Mouse (Mus musculus) lung, embryonic 15.5 days (tissue): ENCODE measurements around the gene Wdr45. TPM values are rescaled to one million over a fixed set of nuclear protein-coding genes. Genes with fewer than 3 reads are reported as not detected.
"Not testable (repeated sequence)": the region's sequence is repeated elsewhere in the genome, so short reads cannot be mapped to it uniquely, and the experiment has no call there.

ENCODE experiments used
- ATAC-seq: fragments of 200-750 bp; cut with Nextera tagmentation; 2 replicates; pipeline ENCODE4 v1.8.0; 2017; ENCODE audit warnings: moderate number of reproducible peaks, borderline replicate concordance; ENCODE audit not compliant: low FRiP score, low TSS enrichment; ENCODE audit errors: extremely low read depth
- H3K27ac ChIP-seq: fragments of 300-500 bp; sonication (generic); 2 replicates; pipeline ENCODE4 v1.5.1; 2015; ENCODE audit warnings: moderate library complexity, mild to moderate bottlenecking, inconsistent platforms
- H3K27me3 ChIP-seq: fragments of 300-500 bp; sonication (generic); 2 replicates; pipeline ENCODE4 v1.6.1; 2015; ENCODE audit warnings: inconsistent platforms
- H3K36me3 ChIP-seq: fragments of 300-500 bp; sonication (generic); 2 replicates; pipeline ENCODE4 v1.6.1; 2015; ENCODE audit warnings: inconsistent platforms
- H3K4me1 ChIP-seq: fragments of 300-500 bp; sonication (generic); 2 replicates; pipeline ENCODE4 v1.6.1; 2015; ENCODE audit warnings: inconsistent platforms
- H3K4me2 ChIP-seq: fragments of 300-500 bp; sonication (generic); 2 replicates; pipeline ENCODE4 v1.6.1; 2015; ENCODE audit warnings: inconsistent platforms, mild to moderate bottlenecking, moderate library complexity
- H3K4me3 ChIP-seq: fragments of 300-500 bp; sonication (generic); 2 replicates; pipeline ENCODE4 v1.5.1; 2015; ENCODE audit warnings: mild to moderate bottlenecking, inconsistent platforms
- H3K9ac ChIP-seq: fragments of 300-500 bp; sonication (generic); 2 replicates; pipeline ENCODE4 v1.6.1; 2015; ENCODE audit warnings: inconsistent platforms
- H3K9me3 ChIP-seq: fragments of 300-500 bp; sonication (generic); 2 replicates; pipeline ENCODE4 v1.6.1; 2016; ENCODE audit warnings: inconsistent platforms
- WGBS: fragments of 180-500 bp; shearing (Covaris S2); methylation state at CpG from one replicate; pipeline ENCODE4 v1.1.7; 2015; 5-methylcytosine and 5-hydroxymethylcytosine counted together
- polyA plus RNA-seq: library from polyadenylated mRNA; unstranded; fragments of >200 nt; fragmentation: Nextera tagmentation; extraction: Ambion mirVana; gene quantifications from 2 replicates; pipeline ENCODE4 v1.2.1, GENCODE M21; 2015

Gene Wdr45
- polyA plus RNA-seq, 1 experiment from 2014 or later: 79.5 TPM

DNA sequence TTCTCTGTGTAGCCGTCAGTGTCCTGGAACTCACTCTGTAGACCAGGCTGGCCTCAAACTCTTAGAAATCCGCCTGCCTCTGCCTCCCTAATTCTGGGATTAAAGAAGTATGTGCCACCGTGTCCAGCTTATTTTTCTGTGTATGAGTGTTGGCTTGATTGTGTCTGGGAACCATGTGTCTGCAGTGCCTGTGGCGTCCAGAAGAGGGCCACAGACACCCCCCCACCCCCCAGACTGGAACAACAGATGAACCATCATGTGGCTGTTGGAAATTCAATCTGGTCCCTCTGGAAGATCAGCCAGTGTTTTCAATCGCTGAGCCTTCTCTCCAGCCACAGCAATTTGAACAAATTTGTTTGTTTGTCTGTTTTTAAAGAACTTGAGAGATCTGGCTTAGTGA lies 29.3 kb downstream of the Wdr45 start:
- H3K4me1 ChIP-seq: no peaks in the 10 kb centered on the region
- no peak for ATAC-seq

DNA sequence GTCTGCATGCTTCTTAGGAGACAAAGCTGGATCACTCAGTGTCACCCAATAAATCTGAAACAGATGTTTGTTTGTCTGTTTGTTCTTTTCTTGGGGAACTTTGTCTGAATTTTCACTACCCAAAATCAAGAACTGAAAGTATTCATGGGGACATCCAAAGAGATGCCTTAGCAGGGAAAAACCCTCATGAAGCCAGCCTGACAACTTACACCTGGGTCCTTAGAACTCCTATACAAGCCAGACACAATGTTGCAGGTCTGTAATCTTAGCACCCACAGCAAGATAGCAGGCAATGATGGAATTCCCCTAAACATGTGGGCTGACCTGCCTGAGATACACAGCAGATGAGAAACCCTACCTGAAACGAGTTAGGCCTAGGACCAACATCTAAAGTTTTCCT lies 30.8 kb downstream of the Wdr45 start:
- WGBS: 53% methylated on average over 1 of the region's 1 CpGs
- Histone ChIP-seq H3K27me3 (no peaks in the 10 kb centered on the region), H3K9me3 (no peaks in the 10 kb centered on the region), H3K4me3 (no peak overlapping the region), H3K27ac (no peak overlapping the region), H3K9ac (no peak overlapping the region), H3K4me2 (no peak overlapping the region), H3K36me3 (no peaks in the 10 kb centered on the region), H3K4me1 (0 out of 2 replicates have a peak, but pooled peaks cover 3% of the 10 kb centered on the region)
- ATAC-seq: no peak

More for the DNA sequence above, 29.3 kb downstream of the Wdr45 start:
- H3K4me2 ChIP-seq: no peak overlapping the region
- 56% methylated on average over 5 of the region's 5 CpGs for WGBS
- H3K9me3 ChIP-seq: no peaks in the 10 kb centered on the region
- H3K9ac ChIP-seq: no peak overlapping the region
- no peaks in the 10 kb centered on the region for H3K36me3 ChIP-seq
- no peak overlapping the region for H3K27ac ChIP-seq
- H3K4me3 ChIP-seq: no peak overlapping the region
- no peaks in the 10 kb centered on the region for H3K27me3 ChIP-seq

DNA sequence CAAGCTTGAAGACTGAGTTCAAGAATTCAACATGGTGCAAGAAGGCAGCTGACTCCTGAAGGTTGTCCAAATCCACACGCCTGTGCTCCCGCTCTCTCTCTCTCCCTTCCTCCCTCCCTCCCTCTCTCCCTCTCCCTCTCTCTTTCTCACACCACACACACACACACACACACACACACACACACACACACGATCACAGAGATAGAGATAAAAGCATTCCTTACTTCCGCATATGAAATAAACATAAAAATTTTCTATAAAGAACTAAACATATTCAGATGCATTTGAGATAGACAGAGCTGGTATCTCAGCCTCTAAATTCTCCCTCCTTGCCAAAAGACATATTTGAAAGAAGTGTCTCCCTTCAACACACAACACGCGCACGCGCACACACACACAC lies 31.3 kb downstream of the Wdr45 start:
- Histone ChIP-seq H3K4me1 (0 out of 2 replicates have a peak, but pooled peaks cover 6% of the 10 kb centered on the region), H3K4me2 (no peak overlapping the region), H3K4me3 (no peak overlapping the region), H3K36me3 (no peaks in the 10 kb centered on the region), H3K27me3 (no peaks in the 10 kb centered on the region), H3K9me3 (no peaks in the 10 kb centered on the region), H3K9ac (no peak overlapping the region), H3K27ac (no peak overlapping the region)
- 66% methylated on average over 8 of the region's 8 CpGs for WGBS
- ATAC-seq: no peak

DNA sequence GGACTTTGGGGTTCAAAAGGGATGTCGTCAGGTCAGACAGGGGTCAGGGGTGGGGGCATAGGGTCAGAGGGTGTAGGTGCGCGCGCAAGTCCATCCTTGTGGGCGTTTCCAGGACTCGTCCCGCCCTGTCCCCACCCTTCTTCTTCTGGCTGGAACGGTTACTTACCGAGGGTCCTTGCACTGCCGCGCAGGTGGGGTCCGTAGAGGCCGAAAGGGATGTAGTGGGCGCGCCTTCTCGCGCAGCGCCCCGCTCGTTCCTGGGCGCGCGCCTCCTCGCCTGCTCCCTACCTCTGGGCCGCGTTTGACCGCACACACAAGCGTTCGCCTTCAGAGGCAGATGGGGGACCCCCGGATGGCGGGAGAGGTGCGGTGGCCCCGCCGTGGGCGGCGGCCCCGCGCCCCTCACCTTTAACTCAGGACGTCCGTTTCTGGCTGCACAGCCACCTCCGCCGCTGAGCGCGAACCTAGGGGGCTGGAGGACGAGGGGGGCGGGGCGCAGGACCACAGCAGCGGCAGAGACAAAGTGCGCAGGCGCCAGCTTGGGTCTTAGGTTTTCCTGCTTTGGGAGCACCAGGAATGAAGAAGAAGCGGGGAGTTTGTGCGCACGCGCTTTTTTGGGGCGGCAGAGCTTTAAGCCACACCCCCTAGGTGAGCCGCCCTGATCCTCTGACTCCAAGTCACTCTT lies 36.4 kb downstream of the Wdr45 start, which contains the start of gene Ccdc120:
Gene Ccdc120 (minus strand): TSS at position 474 of the 685 bp plus-strand sequence.
- no peaks in the 10 kb centered on the region for H3K36me3 ChIP-seq

DNA sequence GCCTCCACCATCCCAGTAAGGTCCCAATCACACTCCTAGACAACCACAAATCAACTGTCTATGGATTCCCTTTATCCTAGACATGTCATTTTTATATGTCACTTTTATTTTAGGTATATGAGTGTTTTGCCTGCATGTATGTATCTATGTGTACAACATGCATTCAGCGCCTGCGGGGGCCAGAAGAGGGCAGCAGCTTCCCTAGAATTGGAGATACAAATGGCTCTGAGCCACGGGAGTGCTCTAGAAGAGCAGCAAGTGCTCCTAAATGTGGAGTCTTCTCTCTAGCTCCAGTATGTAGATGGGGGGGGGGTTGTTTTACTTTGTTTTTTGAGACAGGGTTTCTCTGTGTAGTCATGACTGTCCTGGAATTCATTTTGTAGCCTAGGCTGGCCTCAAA lies 39.5 kb downstream of the Wdr45 start:
- not testable (repeated sequence) for H3K27ac ChIP-seq, H3K27me3 ChIP-seq, H3K4me2 ChIP-seq, H3K36me3 ChIP-seq, H3K9me3 ChIP-seq, H3K9ac ChIP-seq, H3K4me3 ChIP-seq, H3K4me1 ChIP-seq, ATAC-seq
- WGBS: 17% methylated on average over 3 of the region's 3 CpGs

More for the DNA sequence above, 36.4 kb downstream of the Wdr45 start, which contains the start of gene Ccdc120:
- Histone ChIP-seq H3K4me1 (0 out of 2 replicates have a peak, but pooled peaks cover 6% of the 10 kb centered on the region), H3K27ac (no peak within 1 kb of the TSS), H3K27me3 (no peaks in the 10 kb centered on the region), H3K9me3 (no peaks in the 10 kb centered on the region), H3K4me3 (peak within 1 kb of the TSS; percentile 61), H3K4me2 (peak within 1 kb of the TSS; percentile 62), H3K9ac (peak within 1 kb of the TSS; percentile 65)
- ATAC-seq: peak; percentile 86
- WGBS: 7% methylated on average over 55 of the region's 56 CpGs

DNA sequence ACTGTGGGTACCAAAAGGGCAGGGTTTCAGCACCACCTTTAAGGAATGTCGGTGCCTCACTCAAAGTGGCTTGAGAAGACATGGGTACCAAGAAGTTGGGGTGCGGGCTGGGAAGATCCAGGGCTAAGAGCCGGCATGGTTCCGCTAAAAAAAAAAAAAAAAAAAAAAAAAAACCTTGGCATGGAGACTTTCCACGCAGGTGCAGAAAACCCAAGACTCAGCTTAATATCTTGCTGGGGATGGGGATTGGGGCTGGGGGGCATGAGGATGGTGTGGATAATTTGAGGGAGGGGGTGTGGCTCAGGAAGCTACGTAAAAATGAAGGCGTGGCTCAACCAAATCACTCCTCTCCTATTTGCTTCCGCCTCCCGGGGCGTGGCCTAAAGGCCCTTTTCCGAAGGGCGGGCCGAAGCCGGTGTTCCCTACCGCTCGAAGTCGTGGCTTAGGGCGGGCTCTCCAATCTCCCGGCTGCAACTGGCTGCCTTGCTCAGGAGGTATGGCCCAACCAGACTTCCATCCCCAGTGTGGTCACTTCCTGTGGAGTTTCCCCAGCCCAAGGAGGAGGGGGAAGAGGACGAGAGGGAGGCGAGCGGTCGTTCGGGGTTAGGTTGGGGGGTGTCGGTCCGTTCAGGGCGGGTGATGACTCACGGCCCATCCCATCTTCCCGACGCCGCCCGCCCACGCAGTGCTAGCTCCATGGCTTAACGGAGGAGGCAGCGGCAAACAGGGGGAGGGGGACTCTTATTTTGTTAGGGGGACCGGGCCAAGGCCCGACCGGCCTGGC lies 48.2 kb downstream of the Wdr45 start, which contains the start of gene Tfe3:
Gene Tfe3 (plus strand): TSS at position 424 of the 784 bp plus-strand sequence.
- Histone ChIP-seq H3K9ac (peak within 1 kb of the TSS; percentile 66), H3K27me3 (no peaks in the 10 kb centered on the region), H3K4me1 (peaks cover 17% of the 10 kb centered on the region), H3K9me3 (no peaks in the 10 kb centered on the region), H3K4me2 (peak within 1 kb of the TSS; percentile 66), H3K36me3 (peaks cover 3% of the 10 kb centered on the region; the same call in 1 of the 2 replicates), H3K4me3 (peak within 1 kb of the TSS; percentile 67), H3K27ac (peak within 1 kb of the TSS; percentile 55)
- ATAC-seq: peak; percentile 95
- WGBS: 14% methylated on average over 35 of the region's 38 CpGs

DNA sequence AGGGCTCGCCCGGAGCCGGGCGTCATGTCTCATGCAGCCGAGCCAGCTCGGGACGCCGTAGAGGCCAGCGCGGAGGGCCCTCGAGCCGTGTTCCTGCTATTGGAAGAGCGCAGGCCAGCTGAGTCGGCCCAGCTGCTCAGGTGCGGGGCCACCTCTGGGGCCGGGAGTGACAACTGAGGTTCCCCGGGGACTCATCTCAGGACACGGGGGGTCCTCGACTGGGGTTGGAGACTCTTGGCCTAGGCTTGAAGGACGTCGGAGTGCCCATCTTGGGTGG lies 48.7 kb downstream of the Wdr45 start:
- peak overlapping the region; percentile 66 for H3K4me2 ChIP-seq
- H3K27me3 ChIP-seq: no peaks in the 10 kb centered on the region
- peak overlapping the region; percentile 66 for H3K9ac ChIP-seq
- peaks cover 17% of the 10 kb centered on the region for H3K4me1 ChIP-seq
- H3K9me3 ChIP-seq: no peaks in the 10 kb centered on the region
- peak overlapping the region; percentile 55 for H3K27ac ChIP-seq
- peak overlapping the region; percentile 67 for H3K4me3 ChIP-seq
- WGBS: 15% methylated on average over 21 of the region's 21 CpGs
- H3K36me3 ChIP-seq: peaks cover 8% of the 10 kb centered on the region
- ATAC-seq: peak; percentile 28; the same call in 1 of the 2 replicates

DNA sequence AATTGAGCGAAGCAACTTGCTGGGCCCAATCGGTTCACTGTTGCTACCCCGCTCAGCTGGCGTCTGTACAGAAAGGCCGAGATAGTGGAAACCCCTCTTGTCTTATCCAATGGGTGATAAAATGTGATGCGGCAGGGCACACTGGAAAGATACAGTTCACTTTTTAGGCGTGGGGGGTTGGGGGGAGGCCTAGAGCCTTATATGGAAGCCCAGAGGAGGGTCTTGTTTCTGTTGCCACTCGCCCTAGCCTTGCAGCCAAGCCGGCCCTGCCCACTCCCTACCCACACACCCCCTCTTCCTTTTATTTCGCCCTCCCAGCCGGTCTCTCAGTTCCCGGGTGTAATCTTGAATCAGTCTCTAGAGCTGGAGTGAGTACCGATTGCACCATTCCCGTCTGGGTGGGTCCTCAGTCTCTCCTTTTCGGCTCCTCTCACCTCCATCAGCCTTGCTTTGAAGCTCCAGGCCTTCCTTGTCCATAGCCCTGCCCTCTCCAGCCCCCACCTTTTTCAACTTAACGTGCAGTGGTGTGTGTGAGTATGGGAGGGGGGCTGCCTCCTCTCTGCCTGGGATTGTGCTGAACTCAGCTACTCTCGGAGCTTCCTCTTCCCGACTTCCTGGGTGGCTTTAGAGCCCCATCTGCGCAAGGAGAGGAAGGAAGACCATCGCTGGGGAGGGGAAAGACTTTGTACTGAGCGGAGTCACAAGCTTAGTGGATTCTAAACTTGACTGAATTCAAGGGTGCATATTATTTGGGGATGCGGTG lies 49.7 kb downstream of the Wdr45 start:
- H3K9ac ChIP-seq: peak overlapping the region; percentile 66
- no peaks in the 10 kb centered on the region for H3K9me3 ChIP-seq
- no peaks in the 10 kb centered on the region for H3K27me3 ChIP-seq
- H3K4me3 ChIP-seq: peak overlapping the region; percentile 67
- peaks cover 17% of the 10 kb centered on the region for H3K4me1 ChIP-seq
- peak overlapping the region; percentile 55 for H3K27ac ChIP-seq
- H3K36me3 ChIP-seq: peaks cover 15% of the 10 kb centered on the region
- H3K4me2 ChIP-seq: peak overlapping the region; percentile 66
- WGBS: 9% methylated on average over 21 of the region's 22 CpGs
- no peak for ATAC-seq

DNA sequence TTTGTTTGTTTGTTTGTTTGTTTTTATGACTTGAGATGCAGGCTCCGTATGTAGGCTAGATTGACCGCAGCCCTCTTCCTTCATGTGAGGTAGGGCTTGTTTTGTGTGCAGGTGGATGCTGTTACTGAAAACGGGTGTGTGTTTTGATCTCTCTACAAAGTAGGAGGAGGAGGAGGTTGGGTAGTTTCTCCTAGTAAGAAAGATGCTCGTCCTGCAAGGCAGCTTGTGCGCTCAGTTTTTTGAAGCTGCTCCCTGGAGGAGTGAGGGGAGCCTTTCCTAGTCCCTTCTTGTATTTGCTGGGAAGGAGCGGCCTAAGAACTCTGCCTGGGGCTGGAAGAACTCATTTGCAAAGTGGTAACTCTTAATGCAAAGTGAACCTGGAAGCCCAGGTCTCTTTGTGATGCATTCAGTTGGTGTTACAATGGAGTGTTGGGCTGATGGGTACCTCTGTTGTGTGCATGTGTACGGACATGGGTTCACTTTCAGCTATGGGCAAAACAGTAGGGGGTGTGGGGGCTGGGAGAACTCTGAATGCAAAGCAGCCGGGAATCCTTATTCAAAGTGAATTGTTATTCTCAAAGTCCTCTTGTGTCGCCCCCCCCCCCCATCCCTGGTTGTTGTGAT lies 50.6 kb downstream of the Wdr45 start:
- ATAC-seq: no peak
- H3K4me2 ChIP-seq: peak overlapping the region; percentile 66
- H3K27ac ChIP-seq: peak overlapping the region; percentile 56; the same call in 1 of the 2 replicates
- peaks cover 16% of the 10 kb centered on the region for H3K36me3 ChIP-seq
- H3K4me1 ChIP-seq: peaks cover 17% of the 10 kb centered on the region
- no peaks in the 10 kb centered on the region for H3K27me3 ChIP-seq
- 19% methylated on average over 9 of the region's 9 CpGs for WGBS
- peak overlapping the region; percentile 67 for H3K4me3 ChIP-seq
- H3K9me3 ChIP-seq: no peaks in the 10 kb centered on the region
- H3K9ac ChIP-seq: 0 out of 2 replicates have a peak overlapping the region, but pooled peaks have one; percentile 7

DNA sequence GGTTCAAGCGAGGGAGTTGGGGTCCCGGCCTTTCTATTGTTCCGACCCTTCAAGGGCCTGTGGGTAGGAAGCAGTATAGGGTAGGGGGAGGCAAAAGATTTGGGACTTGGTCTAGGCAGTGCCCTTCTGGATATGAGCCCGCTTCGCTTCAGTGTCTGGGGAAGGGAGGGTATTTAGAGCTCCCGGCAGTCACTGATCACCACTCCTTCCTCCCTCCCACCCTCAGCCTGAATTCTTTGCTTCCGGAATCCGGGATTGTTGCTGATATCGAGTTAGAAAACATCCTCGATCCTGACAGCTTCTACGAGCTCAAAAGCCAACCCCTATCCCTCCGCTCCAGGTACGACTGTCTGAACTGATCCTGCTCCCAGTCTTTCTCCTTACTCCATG lies 51.1 kb downstream of the Wdr45 start:
- peak overlapping the region; percentile 67 for H3K4me3 ChIP-seq
- peak overlapping the region; percentile 56; the same call in 1 of the 2 replicates for H3K27ac ChIP-seq
- WGBS: 19% methylated on average over 11 of the region's 13 CpGs
- no peak for ATAC-seq
- H3K36me3 ChIP-seq: peaks cover 18% of the 10 kb centered on the region
- H3K9ac ChIP-seq: 0 out of 2 replicates have a peak overlapping the region, but pooled peaks have one; percentile 7
- peak overlapping the region; percentile 66 for H3K4me2 ChIP-seq
- H3K9me3 ChIP-seq: no peaks in the 10 kb centered on the region
- peaks cover 17% of the 10 kb centered on the region for H3K4me1 ChIP-seq
- no peaks in the 10 kb centered on the region for H3K27me3 ChIP-seq

DNA sequence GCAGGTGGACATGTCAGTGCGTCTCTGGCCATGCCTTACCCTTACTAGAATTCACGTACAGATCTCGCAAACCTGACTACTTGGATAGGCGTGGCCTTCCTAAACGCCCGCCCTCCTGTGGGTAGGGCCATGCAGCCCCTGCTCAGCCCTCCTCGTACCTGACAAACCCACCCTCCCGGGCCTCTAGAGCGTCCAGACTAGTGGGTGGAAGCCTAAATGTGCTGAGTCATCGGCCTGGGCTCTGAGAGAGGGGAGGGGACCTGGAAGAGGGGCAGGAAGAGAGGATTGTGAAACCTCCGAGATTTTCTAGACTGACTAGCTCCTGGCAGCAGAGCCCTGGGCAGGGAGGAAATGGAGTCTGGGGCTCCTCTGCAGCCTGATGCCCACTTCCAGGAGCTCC lies 51.6 kb downstream of the Wdr45 start:
- 11% methylated on average over 11 of the region's 11 CpGs for WGBS
- Histone ChIP-seq H3K4me3 (peak overlapping the region; percentile 67), H3K36me3 (peaks cover 22% of the 10 kb centered on the region), H3K9ac (0 out of 2 replicates have a peak overlapping the region, but pooled peaks have one; percentile 7), H3K27ac (peak overlapping the region; percentile 56; the same call in 1 of the 2 replicates), H3K9me3 (no peaks in the 10 kb centered on the region), H3K27me3 (no peaks in the 10 kb centered on the region), H3K4me2 (peak overlapping the region; percentile 66), H3K4me1 (peaks cover 17% of the 10 kb centered on the region)
- ATAC-seq: peak; percentile 68; the same call in 1 of the 2 replicates
